Mouse (Mus musculus) testis, adult 2 months (tissue): ENCODE results near the gene Mcm9. TPM values are rescaled to one million over a fixed set of nuclear protein-coding genes. Genes with fewer than 3 reads are reported as not detected.
"Not testable (repeated sequence)": the region's sequence is repeated elsewhere in the genome, so short reads cannot be mapped to it uniquely, and the experiment has no call there.

Experiments used
- H3K27ac ChIP-seq: fragments of 200-500 bp; 2 replicates; pipeline ENCODE4 v1.5.1; 2012; ENCODE audit warnings: low read depth, low read length; ENCODE audit not compliant: control insufficient read depth, insufficient read depth
- H3K27me3 ChIP-seq: fragments of 200-500 bp; 2 replicates; pipeline ENCODE4 v1.6.1; 2012; ENCODE audit warnings: mild to moderate bottlenecking, low read length, moderate library complexity; ENCODE audit not compliant: control insufficient read depth, insufficient read depth
- H3K36me3 ChIP-seq: fragments of 200-500 bp; 2 replicates; pipeline ENCODE4 v1.6.1; 2012; ENCODE audit warnings: mild to moderate bottlenecking, low read length; ENCODE audit not compliant: control insufficient read depth, insufficient read depth
- H3K4me1 ChIP-seq: fragments of 200-500 bp; 2 replicates; pipeline ENCODE4 v1.6.1; 2012; ENCODE audit warnings: low read length; ENCODE audit not compliant: control insufficient read depth, insufficient read depth
- H3K4me3 ChIP-seq: fragments of 200-500 bp; 2 replicates; pipeline ENCODE4 v1.5.1; 2012; ENCODE audit warnings: low read depth, mild to moderate bottlenecking, low read length, moderate library complexity, mixed read lengths; ENCODE audit not compliant: control insufficient read depth
- CTCF ChIP-seq: fragments of 200-500 bp; IDR thresholded peaks from 2 replicates; pipeline ENCODE4 v1.5.1; 2012; ENCODE audit warnings: low read depth, mild to moderate bottlenecking, inconsistent platforms, low read length, moderate library complexity; ENCODE audit not compliant: control insufficient read depth, insufficient read depth, insufficient replicate concordance
- POLR2A ChIP-seq: fragments of 200-500 bp; IDR thresholded peaks from 2 replicates; pipeline ENCODE4 v1.6.1; 2012; ENCODE audit warnings: low read depth, mild to moderate bottlenecking, inconsistent platforms, low read length, moderate library complexity; ENCODE audit not compliant: control insufficient read depth
- polyA plus RNA-seq: library from polyadenylated mRNA; depleted of rRNA; stranded (reverse); fragments of >200 nt; gene quantifications from 2 replicates; pipeline ENCODE4 v1.2.3, GENCODE M21; 2012; rRNA removed

Gene Mcm9
- 5.7 and 6.1 TPM in 2 replicates for polyA plus RNA-seq

DNA sequence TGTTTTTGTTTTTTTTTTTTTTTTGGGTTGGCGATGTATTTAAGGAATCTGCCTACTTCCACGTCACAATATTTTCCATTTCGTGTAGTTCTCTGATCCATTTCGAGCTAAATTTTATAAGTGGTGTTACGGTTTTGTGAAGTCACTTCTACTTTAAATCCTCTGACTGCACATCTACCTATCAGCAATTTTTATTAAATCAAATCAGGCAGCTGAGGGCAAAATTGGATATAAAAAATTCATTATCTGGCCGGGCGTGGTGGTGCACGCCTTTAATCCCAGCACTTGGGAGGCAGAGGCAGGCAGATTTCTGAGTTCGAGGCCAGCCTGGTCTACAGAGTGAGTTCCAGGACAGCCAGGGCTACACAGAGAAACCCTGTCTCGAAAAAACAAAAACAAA lies at the start of gene Mcm9:
Gene Mcm9, minus strand, starts transcription at position 101 of the 400 bp plus-strand sequence.
- Histone ChIP-seq H3K4me3 (peak within 1 kb of the TSS; percentile 99), H3K27ac (peak within 1 kb of the TSS; percentile 97)
- not testable (repeated sequence) for H3K27me3 ChIP-seq, H3K4me1 ChIP-seq, H3K36me3 ChIP-seq

DNA sequence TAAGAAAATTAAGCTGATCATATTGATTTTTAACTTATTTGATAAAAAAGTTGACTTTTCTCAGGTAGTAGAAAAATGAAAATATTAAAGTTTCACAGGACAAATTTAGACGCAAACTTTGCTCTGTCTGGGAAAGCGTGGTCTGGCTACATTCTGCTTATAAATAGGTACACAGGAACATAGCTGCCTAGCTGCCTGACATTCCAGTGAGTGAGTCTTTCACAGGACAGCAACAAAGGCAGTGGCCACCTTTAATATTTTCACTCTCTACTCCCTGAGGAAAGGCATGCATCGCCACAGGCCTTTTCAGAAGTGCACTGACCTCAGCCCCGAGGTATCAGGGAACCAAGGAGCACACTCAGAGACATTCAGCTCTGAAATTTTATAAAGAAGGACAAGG lies 31.5 kb upstream of the Mcm9 start:
- TF ChIP-seq CTCF (no peak), POLR2A (no peak)
- no peak overlapping the region for H3K4me3 ChIP-seq
- H3K4me1 ChIP-seq: no peaks in the 10 kb centered on the region
- H3K27me3 ChIP-seq: no peaks in the 10 kb centered on the region
- no peak overlapping the region for H3K27ac ChIP-seq
- no peaks in the 10 kb centered on the region for H3K36me3 ChIP-seq

DNA sequence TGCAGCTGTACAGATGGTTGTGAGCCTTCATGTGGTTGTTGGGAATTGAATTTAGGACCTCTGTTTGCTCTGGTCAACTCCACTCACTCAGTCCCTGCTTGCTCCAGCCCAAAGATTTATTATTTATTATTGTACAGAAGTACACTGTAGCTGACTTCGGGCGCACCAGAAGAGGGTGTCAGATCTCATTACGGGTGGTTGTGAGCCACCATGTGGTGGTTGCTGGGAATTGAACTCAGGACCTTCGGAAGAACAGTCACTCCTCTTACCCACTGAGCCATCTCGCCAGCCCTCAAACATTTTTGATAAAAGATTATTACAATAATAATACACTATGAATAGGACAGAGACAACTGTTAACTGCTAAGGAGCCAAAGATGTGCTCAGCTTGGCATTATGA lies 24.0 kb upstream of the Mcm9 start:
- not testable (repeated sequence) for H3K27ac ChIP-seq, H3K4me1 ChIP-seq, H3K36me3 ChIP-seq, H3K4me3 ChIP-seq, H3K27me3 ChIP-seq

DNA sequence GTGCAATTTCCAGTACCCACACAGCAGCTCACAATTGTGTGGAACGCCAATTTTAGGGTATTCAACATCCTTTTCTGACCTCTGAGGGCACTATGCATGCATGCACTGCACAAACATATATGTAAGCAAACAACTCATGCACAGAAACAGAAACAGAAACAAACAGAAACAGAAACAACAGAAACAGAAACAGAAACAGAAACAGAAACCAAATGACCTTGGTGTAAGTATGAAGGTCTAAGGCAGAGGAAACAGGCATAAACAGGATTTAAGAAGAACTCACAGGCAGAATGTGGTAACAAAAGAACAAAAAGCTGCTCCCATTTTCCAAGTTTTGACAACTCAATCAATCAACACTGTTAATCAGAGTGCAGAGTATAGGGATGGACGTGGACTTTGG lies 20.4 kb upstream of the Mcm9 start:
- no peak for TF ChIP-seq POLR2A
- no peak for TF ChIP-seq CTCF
- Histone ChIP-seq H3K4me3 (no peak overlapping the region), H3K27me3 (no peaks in the 10 kb centered on the region), H3K36me3 (no peaks in the 10 kb centered on the region), H3K27ac (no peak overlapping the region), H3K4me1 (no peaks in the 10 kb centered on the region)

DNA sequence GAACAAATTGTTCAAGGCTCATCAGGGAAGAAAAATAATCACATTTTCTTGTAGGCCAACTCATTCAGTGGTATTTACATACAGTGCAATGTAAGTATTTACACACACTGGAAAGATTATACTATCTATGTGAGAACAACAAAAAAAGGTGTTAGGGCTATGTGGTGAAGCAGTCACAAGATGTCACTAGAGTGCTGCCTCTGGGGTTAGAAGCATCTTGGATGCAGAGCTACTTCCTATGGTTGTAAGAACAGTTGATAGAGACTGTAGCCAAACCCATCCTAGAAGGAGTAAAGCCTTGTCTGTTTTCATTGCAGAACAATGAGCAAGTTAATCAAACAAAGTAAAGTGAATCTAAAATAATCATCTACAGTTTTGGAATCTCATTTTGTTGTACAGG lies 11.3 kb upstream of the Mcm9 start:
- H3K4me1 ChIP-seq: no peaks in the 10 kb centered on the region
- H3K4me3 ChIP-seq: no peak overlapping the region
- no peaks in the 10 kb centered on the region for H3K27me3 ChIP-seq
- no peak for TF ChIP-seq CTCF
- no peak for TF ChIP-seq POLR2A
- H3K27ac ChIP-seq: no peak overlapping the region
- H3K36me3 ChIP-seq: no peaks in the 10 kb centered on the region; the same call in 1 of the 2 replicates

DNA sequence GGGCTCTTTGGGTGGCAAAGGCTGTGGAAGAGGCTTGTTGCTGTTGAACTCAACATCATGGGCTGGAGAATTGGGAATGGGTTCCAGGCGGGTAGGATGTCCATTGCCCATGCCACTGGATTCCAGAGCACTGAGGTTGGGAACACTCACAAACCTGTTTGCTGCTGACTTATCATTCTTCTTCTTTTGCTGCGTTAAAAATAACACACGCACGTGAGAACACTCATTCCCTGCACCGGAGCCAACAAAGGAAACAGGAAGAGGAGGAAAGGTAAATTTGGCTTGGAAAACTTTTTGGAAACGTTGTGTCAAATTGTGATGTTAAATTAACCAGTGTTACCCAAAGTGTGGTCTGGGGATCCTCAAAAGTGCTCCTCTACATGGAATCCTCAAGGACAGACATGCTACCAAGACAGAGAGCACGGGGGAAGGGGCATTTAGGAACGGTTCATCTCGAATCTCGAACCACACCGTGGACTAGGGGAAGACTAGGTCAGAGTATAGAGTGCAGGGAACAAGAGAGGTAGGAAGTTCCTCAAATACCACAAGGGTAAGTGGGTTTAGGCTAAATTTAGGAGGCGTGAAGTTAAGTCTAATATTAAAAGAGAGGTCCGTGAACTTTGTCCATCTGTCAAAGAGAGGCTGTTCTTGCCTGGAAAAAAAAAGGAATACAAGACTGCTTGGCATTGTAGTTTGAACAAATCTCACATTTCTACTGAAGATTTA lies 5.2 kb upstream of the Mcm9 start:
- H3K4me1 ChIP-seq: peaks cover 3% of the 10 kb centered on the region; the same call in 1 of the 2 replicates
- H3K27me3 ChIP-seq: no peaks in the 10 kb centered on the region
- no peak overlapping the region for H3K27ac ChIP-seq
- no peaks in the 10 kb centered on the region for H3K36me3 ChIP-seq
- no peak overlapping the region for H3K4me3 ChIP-seq
- no peak for TF ChIP-seq POLR2A
- no peak for TF ChIP-seq CTCF

DNA sequence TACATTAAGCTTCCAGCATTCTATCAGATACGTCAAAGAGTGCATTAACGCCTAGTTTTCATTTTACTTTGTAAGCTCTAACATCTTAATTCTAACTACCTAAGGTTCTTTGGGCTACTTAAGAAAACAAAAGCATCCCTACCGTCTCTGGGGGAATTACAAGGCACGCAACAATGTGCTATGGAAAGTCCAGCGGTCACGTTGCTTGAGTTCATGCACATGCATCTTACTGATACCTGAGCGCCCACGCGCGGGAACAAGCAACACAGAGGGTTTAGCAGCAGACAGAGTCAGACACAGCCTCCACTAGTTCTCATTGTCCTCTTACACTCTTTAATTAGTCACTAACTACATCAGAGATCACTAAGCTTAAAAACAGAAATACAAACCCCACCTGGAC lies 3.9 kb upstream of the Mcm9 start:
- Histone ChIP-seq H3K4me3 (no peak overlapping the region), H3K4me1 (peaks cover 7% of the 10 kb centered on the region), H3K27me3 (no peaks in the 10 kb centered on the region), H3K27ac (no peak overlapping the region), H3K36me3 (no peaks in the 10 kb centered on the region)
- TF ChIP-seq CTCF (no peak), POLR2A (no peak)

DNA sequence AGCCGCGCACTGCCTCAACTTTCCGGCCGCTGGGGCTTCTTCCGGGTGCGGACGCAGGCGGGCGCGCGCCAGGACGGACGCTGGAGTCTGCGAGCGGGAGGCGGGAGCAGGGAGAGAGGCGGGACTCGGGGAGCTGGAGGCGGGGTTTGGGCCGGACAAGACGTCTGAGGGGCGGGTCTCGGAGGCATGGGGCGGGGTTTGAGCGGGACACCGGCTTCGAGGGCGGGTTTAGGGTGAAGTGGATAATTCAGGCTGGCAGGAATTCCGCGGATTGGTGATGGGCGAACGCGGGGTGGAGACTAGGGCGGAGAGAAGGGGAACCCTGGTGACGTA lies 355 bp downstream of the Mcm9 start:
- Histone ChIP-seq H3K4me3 (peak overlapping the region; percentile 99), H3K27me3 (no peaks in the 10 kb centered on the region), H3K27ac (peak overlapping the region; percentile 97), H3K4me1 (peaks cover 7% of the 10 kb centered on the region), H3K36me3 (no peaks in the 10 kb centered on the region)
- TF ChIP-seq CTCF: no peak
- 0 out of 2 replicates have a peak, but pooled peaks have one; percentile 9 for TF ChIP-seq POLR2A
